Mouse (Mus musculus) midbrain, embryonic 14.5 days (tissue): ENCODE measurements around the gene Vmn1r44. TPM values are rescaled to one million over a fixed set of nuclear protein-coding genes. Genes with fewer than 3 reads are reported as not detected.
"Not testable (repeated sequence)": the region's sequence is repeated elsewhere in the genome, so short reads cannot be mapped to it uniquely, and the experiment has no call there.

Experiments
- ATAC-seq: fragments of 200-750 bp; cut with Nextera tagmentation; 2 replicates; pipeline ENCODE4 v1.8.0; 2017; ENCODE audit warnings: moderate number of reproducible peaks, moderate library complexity; ENCODE audit not compliant: low FRiP score, low TSS enrichment
- DNase-seq: peaks from one replicate; pipeline ENCODE4 v3.0.0-alpha.2; 2015
- H3K27ac ChIP-seq: fragments of 300-500 bp; sonication (generic); replicated peaks from 2 replicates; pipeline ENCODE4 v1.5.1; 2014; ENCODE audit warnings: mild to moderate bottlenecking, low read depth, low read length, moderate library complexity
- H3K27me3 ChIP-seq: fragments of 300-500 bp; sonication (generic); 2 replicates; pipeline ENCODE4 v1.6.1; 2014; ENCODE audit warnings: low read length, control low read depth, mixed read lengths; ENCODE audit not compliant: control insufficient read depth, insufficient read depth
- H3K36me3 ChIP-seq: fragments of 300-500 bp; sonication (generic); 2 replicates; pipeline ENCODE4 v1.6.1; 2014; ENCODE audit warnings: low read length, control low read depth; ENCODE audit not compliant: control insufficient read depth, insufficient read depth
- H3K4me1 ChIP-seq: fragments of 300-500 bp; sonication (generic); 2 replicates; pipeline ENCODE4 v1.6.1; 2014; ENCODE audit warnings: mild to moderate bottlenecking, antibody characterized with exemption, low read length, control low read depth; ENCODE audit not compliant: control insufficient read depth, insufficient read depth
- H3K4me2 ChIP-seq: fragments of 300-500 bp; sonication (generic); 2 replicates; pipeline ENCODE4 v1.6.1; 2014; ENCODE audit warnings: mild to moderate bottlenecking, low read length, moderate library complexity
- H3K4me3 ChIP-seq: fragments of 300-500 bp; sonication (generic); replicated peaks from 2 replicates; pipeline ENCODE4 v1.5.1; 2014; ENCODE audit warnings: low read depth, low read length
- H3K9ac ChIP-seq: fragments of 300-500 bp; sonication (generic); replicated peaks from 2 replicates; pipeline ENCODE4 v1.6.1; 2014; ENCODE audit warnings: mild to moderate bottlenecking, low read length, moderate library complexity
- H3K9me3 ChIP-seq: fragments of 300-500 bp; sonication (generic); 2 replicates; pipeline ENCODE4 v1.6.1; 2016; ENCODE audit warnings: low read length, control low read depth, mixed read lengths; ENCODE audit not compliant: control insufficient read depth
- WGBS: fragments of 180-500 bp; shearing (Covaris S2); extraction: QIAGEN DNeasy Blood & Tissue Kit; methylation state at CpG from one replicate; pipeline ENCODE4 v1.1.7; 2014; 5-methylcytosine and 5-hydroxymethylcytosine counted together
- polyA plus RNA-seq: library from polyadenylated mRNA; unstranded; fragments of >200 nt; fragmentation: Nextera tagmentation; extraction: Ambion mirVana; gene quantifications from 2 replicates; pipeline ENCODE4 v1.2.1, GENCODE M21; 2014

Vmn1r44 gene
- polyA plus RNA-seq, result not detected in 2 replicates

- H3K27ac ChIP-seq, result no peak within 1 kb of the TSS
- no peaks in the 10 kb centered on the region for H3K4me1 ChIP-seq
- H3K36me3 ChIP-seq, result no peaks in the 10 kb centered on the region
- no peak within 1 kb of the TSS for H3K4me2 ChIP-seq
- H3K27me3 ChIP-seq, result no peaks in the 10 kb centered on the region
- 76% methylated on average over 1 of the region's 1 CpGs for WGBS
- ATAC-seq (no peak), DNase-seq (no peak)
- H3K4me3 ChIP-seq, result no peak within 1 kb of the TSS
- H3K9ac ChIP-seq, result no peak within 1 kb of the TSS
- H3K9me3 ChIP-seq, result no peaks in the 10 kb centered on the region
These were observed at the start of gene Vmn1r44 for GRCm38 (mm10) chr6:89883360-89883759. Gene Vmn1r44, plus strand, starts transcription at chr6:89883660.

- H3K9ac ChIP-seq, result no peak overlapping the region
- H3K4me2 ChIP-seq, result no peak overlapping the region
- H3K36me3 ChIP-seq, result no peaks in the 10 kb centered on the region
- WGBS, result 78% methylated on average over 3 of the region's 3 CpGs
- H3K4me1 ChIP-seq, result no peaks in the 10 kb centered on the region
- H3K27ac ChIP-seq, result no peak overlapping the region
- no peaks in the 10 kb centered on the region for H3K27me3 ChIP-seq
- no peak for DNase-seq
- H3K4me3 ChIP-seq, result no peak overlapping the region
- no peak for ATAC-seq
- peaks cover 19% of the 10 kb centered on the region; the same call in 1 of the 2 replicates for H3K9me3 ChIP-seq
These were observed 25.9 kb upstream of the Vmn1r44 start for GRCm38 (mm10) chr6:89857552-89857951.

- no peaks in the 10 kb centered on the region for H3K36me3 ChIP-seq
- H3K9ac ChIP-seq, result no peak overlapping the region
- WGBS, result 88% methylated on average over 2 of the region's 2 CpGs
- H3K4me3 ChIP-seq, result no peak overlapping the region
- H3K4me2 ChIP-seq, result no peak overlapping the region
- H3K27me3 ChIP-seq, result no peaks in the 10 kb centered on the region
- no peak for DNase-seq
- no peak overlapping the region for H3K27ac ChIP-seq
- H3K4me1 ChIP-seq, result no peaks in the 10 kb centered on the region
- peaks cover 28% of the 10 kb centered on the region; the same call in 1 of the 2 replicates for H3K9me3 ChIP-seq
- no peak for ATAC-seq
These were observed 23.6 kb upstream of the Vmn1r44 start for GRCm38 (mm10) chr6:89859839-89860238.

- H3K9me3 ChIP-seq, result peaks cover 41% of the 10 kb centered on the region
- H3K4me1 ChIP-seq, result no peaks in the 10 kb centered on the region
- no peak overlapping the region for H3K4me2 ChIP-seq
- H3K27me3 ChIP-seq, result no peaks in the 10 kb centered on the region
- no peaks in the 10 kb centered on the region for H3K36me3 ChIP-seq
- DNase-seq (no peak), ATAC-seq (no peak)
- 76% methylated on average over 4 of the region's 4 CpGs for WGBS
- H3K4me3 ChIP-seq, result no peak overlapping the region
- H3K9ac ChIP-seq, result no peak overlapping the region
- H3K27ac ChIP-seq, result no peak overlapping the region
These were observed 19.7 kb upstream of the Vmn1r44 start for GRCm38 (mm10) chr6:89863792-89864191.

GRCm38 (mm10) chr6:89867276-89867675 is 16.2 kb upstream of the Vmn1r44 start:
- Histone ChIP-seq H3K9me3 (peaks cover 21% of the 10 kb centered on the region), H3K36me3 (no peaks in the 10 kb centered on the region), H3K9ac (no peak overlapping the region), H3K4me2 (no peak overlapping the region), H3K4me1 (no peaks in the 10 kb centered on the region), H3K27ac (no peak overlapping the region), H3K27me3 (no peaks in the 10 kb centered on the region), H3K4me3 (no peak overlapping the region)
- ATAC-seq (no peak), DNase-seq (no peak)
- 94% methylated on average over 2 of the region's 2 CpGs for WGBS

GRCm38 (mm10) chr6:89867976-89868375 is 15.5 kb upstream of the Vmn1r44 start:
- WGBS, result 82% methylated on average over 2 of the region's 2 CpGs
- no peak for DNase-seq
- ATAC-seq, result no peak

GRCm38 (mm10) chr6:89876313-89876712 is 7.1 kb upstream of the Vmn1r44 start, which contains the start of the genes Vmn1r42 and Vmn1r43:
Gene Vmn1r42, minus strand, starts transcription at chr6:89876413.
Gene Vmn1r43, minus strand, starts transcription at chr6:89876413.
- H3K4me3 ChIP-seq, H3K27ac ChIP-seq, DNase-seq, H3K36me3 ChIP-seq, H3K27me3 ChIP-seq, H3K9ac ChIP-seq, H3K4me1 ChIP-seq, H3K4me2 ChIP-seq, H3K9me3 ChIP-seq, ATAC-seq: not testable (repeated sequence)
- 78% methylated on average over 3 of the region's 3 CpGs for WGBS

More at GRCm38 (mm10) chr6:89867976-89868375, 15.5 kb upstream of the Vmn1r44 start:
- Histone ChIP-seq H3K9ac (no peak overlapping the region), H3K4me3 (no peak overlapping the region), H3K27me3 (no peaks in the 10 kb centered on the region), H3K9me3 (peaks cover 21% of the 10 kb centered on the region), H3K36me3 (no peaks in the 10 kb centered on the region), H3K4me2 (no peak overlapping the region), H3K4me1 (no peaks in the 10 kb centered on the region), H3K27ac (no peak overlapping the region)

- Histone ChIP-seq H3K27me3 (no peaks in the 10 kb centered on the region), H3K4me2 (no peak overlapping the region), H3K9me3 (no peaks in the 10 kb centered on the region), H3K27ac (no peak overlapping the region), H3K9ac (no peak overlapping the region), H3K4me3 (no peak overlapping the region), H3K4me1 (no peaks in the 10 kb centered on the region), H3K36me3 (no peaks in the 10 kb centered on the region)
- DNase-seq (no peak), ATAC-seq (no peak)
- 83% methylated on average over 2 of the region's 2 CpGs for WGBS
These were observed 6.5 kb upstream of the Vmn1r44 start for GRCm38 (mm10) chr6:89876963-89877362.

- Histone ChIP-seq H3K27ac (no peak overlapping the region), H3K4me3 (no peak overlapping the region), H3K4me1 (no peaks in the 10 kb centered on the region), H3K9me3 (no peaks in the 10 kb centered on the region), H3K9ac (no peak overlapping the region), H3K4me2 (no peak overlapping the region), H3K27me3 (no peaks in the 10 kb centered on the region), H3K36me3 (no peaks in the 10 kb centered on the region)
- DNase-seq (no peak), ATAC-seq (no peak)
These were observed 2.6 kb upstream of the Vmn1r44 start for GRCm38 (mm10) chr6:89880867-89881266.
